Mouse (Mus musculus) frontal cortex, postnatal 14 days (tissue): ENCODE data around the gene Olfr1133.
"Not testable (repeated sequence)": the region's sequence is repeated elsewhere in the genome, so short reads cannot be mapped to it uniquely, and the experiment has no call there.

ENCODE experiments used
- DNase-seq, 2 experiments: peaks; one replicate each; pipeline ENCODE4 v3.0.0; 2022; ENCODE audit warnings: low spot score in 2 of 2

Olfr1133 gene

DNA sequence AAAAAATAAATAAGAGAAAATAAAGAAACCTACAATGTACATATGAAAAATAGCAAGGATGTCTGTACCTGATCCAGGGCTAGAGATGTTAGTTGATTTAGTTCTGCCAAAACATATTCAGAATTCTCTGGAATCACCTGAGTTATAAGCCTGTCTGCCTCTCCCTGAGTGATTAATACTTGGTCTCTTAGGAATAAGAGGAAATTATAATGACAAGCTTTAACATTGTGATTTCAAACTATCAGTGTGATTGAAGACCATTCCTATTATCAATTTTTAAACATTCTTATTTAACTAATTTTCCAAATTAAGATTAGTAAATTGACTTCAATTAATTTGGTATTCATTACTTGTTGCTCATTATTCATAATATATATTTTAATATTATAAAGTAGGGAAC lies at the start of gene Olfr1133:
Gene Olfr1133, minus strand, starts transcription at position 101 of the 400 bp plus-strand sequence.
- no peak for DNase-seq

DNA sequence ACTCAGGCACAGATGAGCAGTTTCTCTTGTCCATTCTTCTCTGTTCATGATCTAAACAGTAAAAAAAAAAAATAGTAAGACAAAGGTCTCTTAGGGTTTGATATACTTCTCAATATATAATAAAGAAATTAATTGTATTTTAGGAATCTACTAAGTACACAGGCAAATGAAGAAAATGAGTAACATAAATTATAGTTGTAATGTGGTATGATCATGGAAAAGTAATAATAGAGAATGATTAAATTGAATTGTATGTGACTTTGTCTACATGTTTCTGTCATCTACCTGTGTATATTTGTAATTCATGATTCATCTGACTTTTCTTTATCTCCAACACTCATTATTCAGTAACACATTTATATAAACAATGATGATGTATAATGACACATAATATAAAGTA lies 46.7 kb upstream of the Olfr1133 start, which contains the start of gene Olfr1136:
Gene Olfr1136, minus strand, starts transcription at position 101 of the 400 bp plus-strand sequence.
- DNase-seq, result no peak

DNA sequence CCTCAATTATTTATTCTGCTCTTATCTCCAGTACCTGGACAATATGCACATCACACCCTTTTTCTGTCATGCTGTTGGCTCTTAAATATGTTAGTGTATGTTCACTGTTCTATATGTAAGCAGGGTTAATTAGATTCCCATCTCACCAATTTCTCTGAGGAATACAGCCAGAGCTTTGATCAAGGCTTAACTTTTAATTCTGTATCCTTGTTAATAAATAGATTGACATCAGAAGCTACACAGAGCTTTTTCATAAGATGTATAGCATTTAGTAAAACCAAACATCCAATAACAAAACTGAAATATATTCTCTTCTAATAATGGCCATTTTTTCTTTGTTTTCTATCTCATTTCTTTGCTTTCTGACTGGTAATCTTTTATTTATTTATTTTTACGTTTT lies 26.4 kb upstream of the Olfr1133 start, which contains the start of gene Olfr1135:
Gene Olfr1135, minus strand, starts transcription at position 101 of the 400 bp plus-strand sequence.
- DNase-seq, result no peak

DNA sequence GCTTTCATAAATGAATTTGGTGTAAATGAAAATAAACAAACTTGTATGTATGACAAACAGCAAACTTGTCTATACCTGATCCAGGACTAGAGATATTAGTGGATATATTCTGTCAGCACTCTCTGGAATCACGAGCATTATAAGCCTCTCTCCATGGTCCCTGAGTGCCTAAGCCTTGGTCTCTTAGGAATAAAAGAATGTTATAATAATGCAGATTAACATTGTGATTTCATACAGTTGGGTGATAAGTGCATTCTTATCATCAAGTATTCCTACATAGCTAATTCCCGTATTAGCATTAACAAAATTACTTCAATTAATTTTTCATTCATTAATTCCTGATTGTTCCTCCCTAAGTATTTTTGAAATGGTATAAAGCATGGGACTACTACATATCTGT lies 11.2 kb upstream of the Olfr1133 start, which contains the start of gene Olfr1134:
Gene Olfr1134, minus strand, starts transcription at position 101 of the 400 bp plus-strand sequence.
- DNase-seq, result no peak

DNA sequence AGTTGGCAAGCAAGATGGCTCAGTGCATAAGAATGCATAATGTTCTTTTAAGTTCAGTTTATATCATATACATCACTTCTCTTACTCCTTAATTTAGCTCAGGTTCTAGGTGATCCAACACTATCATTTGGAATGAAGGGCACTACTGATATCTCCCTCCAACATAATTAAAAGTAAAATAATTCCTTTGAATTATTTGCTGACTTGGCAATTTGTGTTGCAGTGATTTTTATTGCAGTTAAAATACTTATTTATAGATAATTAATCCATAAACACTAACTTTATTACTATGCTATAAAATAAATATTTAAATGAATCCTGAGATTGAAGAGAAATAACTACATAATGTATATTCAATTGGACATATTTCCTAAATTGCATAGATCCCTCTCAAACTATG lies 4.7 kb downstream of the Olfr1133 start:
- no peak for DNase-seq

DNA sequence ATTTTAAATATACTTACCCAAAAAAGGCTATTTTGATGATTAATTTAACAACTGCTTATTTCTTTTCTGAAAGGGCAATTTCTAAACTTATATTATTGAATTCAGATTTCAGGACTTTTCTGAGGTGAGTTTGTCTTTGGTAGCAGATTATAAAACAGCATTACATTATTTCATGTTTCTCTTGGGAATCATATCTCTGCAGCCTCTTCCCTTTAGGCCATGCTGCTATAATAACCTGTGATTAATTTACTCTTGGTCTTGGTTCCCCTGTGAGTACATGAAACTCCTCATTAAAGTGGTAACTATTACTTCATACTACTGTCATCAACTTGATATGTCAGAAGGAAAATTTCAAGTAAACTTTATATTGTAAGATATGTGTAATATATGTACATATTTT lies 9.7 kb downstream of the Olfr1133 start, which contains the start of gene Olfr1132:
Gene Olfr1132, minus strand, starts transcription at position 101 of the 400 bp plus-strand sequence.
- no peak for DNase-seq

DNA sequence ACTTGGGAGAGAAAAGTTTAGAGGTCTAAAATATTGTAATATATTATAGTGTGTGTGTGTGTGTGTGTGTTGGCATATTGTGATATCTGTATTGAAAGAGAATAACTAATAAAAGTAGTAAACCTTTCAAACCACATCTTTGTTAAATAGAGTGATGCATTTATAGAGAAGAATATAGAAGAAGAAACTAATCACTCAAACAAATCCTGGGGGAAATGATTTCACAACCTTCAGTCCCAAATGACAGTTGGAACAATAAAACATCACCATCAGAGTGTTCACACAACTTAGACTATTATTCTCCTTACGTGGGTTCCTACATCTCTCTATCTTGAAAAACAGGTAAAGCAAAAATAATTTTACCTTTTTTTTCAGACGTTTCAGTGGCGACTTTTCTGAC lies 20.4 kb downstream of the Olfr1133 start, which contains the start of gene Olfr1131:
Gene Olfr1131, plus strand, starts transcription at position 301 of the 400 bp plus-strand sequence.
- DNase-seq, result no peak

DNA sequence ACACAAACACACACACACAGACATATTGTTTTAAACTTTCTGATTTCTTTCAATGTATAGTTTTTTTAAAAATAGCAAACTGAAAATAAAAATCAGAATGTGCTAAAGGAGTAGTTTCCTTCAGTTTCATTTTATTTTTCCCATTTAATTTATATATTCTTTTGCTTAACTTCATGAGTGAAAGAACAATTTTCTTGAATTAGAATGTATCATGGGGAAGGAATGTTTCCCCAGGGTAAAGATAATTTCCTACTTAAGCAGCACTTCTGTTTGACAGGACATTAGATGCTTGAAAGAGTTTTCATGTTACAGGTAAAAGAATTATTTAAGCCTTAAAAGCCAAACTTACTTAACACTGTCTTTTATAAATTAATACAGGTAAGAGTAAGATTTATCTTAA lies 41.3 kb downstream of the Olfr1133 start, which contains the start of gene Olfr1130:
Gene Olfr1130, plus strand, starts transcription at position 301 of the 400 bp plus-strand sequence.
- not testable (repeated sequence) for DNase-seq
